Mouse (Mus musculus) heart, adult 2 months (tissue): ENCODE measurements around the gene Tll2. TPM values are rescaled to one million over a fixed set of nuclear protein-coding genes. Genes with fewer than 3 reads are reported as not detected.
A peak's percentile ranks its signal among the peaks of the same experiment; 100 is the strongest.

ENCODE experiments used
- DNase-seq, 2 experiments: peaks; one replicate each; pipeline ENCODE4 v3.0.0; 2021
- H3K27ac ChIP-seq: fragments of 200-600 bp; 2 replicates; pipeline ENCODE4 v1.8.1; 2022
- H3K27me3 ChIP-seq: fragments of 200-500 bp; 2 replicates; pipeline ENCODE4 v1.6.1; 2012; ENCODE audit warnings: mild to moderate bottlenecking, low read length, inconsistent platforms, mixed read lengths; ENCODE audit not compliant: control insufficient read depth, insufficient read depth
- H3K36me3 ChIP-seq: fragments of 200-500 bp; 2 replicates; pipeline ENCODE4 v1.6.1; 2012; ENCODE audit warnings: low read length, inconsistent platforms; ENCODE audit not compliant: control insufficient read depth, insufficient read depth
- H3K4me1 ChIP-seq: fragments of 200-500 bp; 2 replicates; pipeline ENCODE4 v1.6.1; 2011; ENCODE audit warnings: low read length; ENCODE audit not compliant: control insufficient read depth, insufficient read depth
- H3K4me3 ChIP-seq: fragments of 200-600 bp; 2 replicates; pipeline ENCODE4 v1.8.1; 2022
- H3K79me2 ChIP-seq: fragments of 200-500 bp; replicated peaks from 2 replicates; pipeline ENCODE4 v1.6.1; 2012; ENCODE audit warnings: mild to moderate bottlenecking, inconsistent platforms, low read length, moderate library complexity, mixed read lengths; ENCODE audit not compliant: control insufficient read depth, insufficient read depth
- H3K9ac ChIP-seq: fragments of 200-500 bp; 2 replicates; pipeline ENCODE4 v1.6.1; 2012; ENCODE audit warnings: low read depth, mild to moderate bottlenecking, control low read depth, inconsistent platforms, low read length, mixed read lengths
- CTCF ChIP-seq: fragments of 200-600 bp; IDR thresholded peaks from 2 replicates; pipeline ENCODE4 v1.8.1; 2022; ENCODE audit warnings: antibody characterized with exemption, mild to moderate bottlenecking, moderate library complexity
- EP300 ChIP-seq: fragments of 200-500 bp; IDR thresholded peaks from 2 replicates; pipeline ENCODE4 v1.6.1; 2011; ENCODE audit warnings: low read depth, low read length, control low read depth; ENCODE audit not compliant: insufficient read depth
- POLR2A ChIP-seq: fragments of 200-500 bp; IDR thresholded peaks from 2 replicates; pipeline ENCODE4 v1.6.1; 2011; ENCODE audit warnings: mild to moderate bottlenecking, low read depth, low read length, control low read depth; ENCODE audit not compliant: insufficient read depth
- WGBS: fragments of 180-500 bp; shearing (Covaris S2); methylation state at CpG from one replicate; pipeline ENCODE4 v1.1.7; 2018; 5-methylcytosine and 5-hydroxymethylcytosine counted together
- intact Hi-C: fragments of 180-260 bp; cut with DNase I; formaldehyde crosslinking; loops from one replicate; pipeline ENCODE4 v1.15.1; 2025
- polyA plus RNA-seq: library from polyadenylated mRNA; depleted of rRNA; stranded (reverse); fragments of >200 nt; gene quantifications from 2 replicates; pipeline ENCODE4 v1.2.3, GENCODE M21; 2012
- total RNA-seq, 2 experiments: library from RNA; stranded (reverse); gene quantifications; 2 replicates each; pipeline ENCODE4 v1.2.3; 2021

Gene Tll2
- total and polyA plus RNA-seq, 3 experiments = 0.29 to 0.49 (median 0.41) TPM

DNA sequence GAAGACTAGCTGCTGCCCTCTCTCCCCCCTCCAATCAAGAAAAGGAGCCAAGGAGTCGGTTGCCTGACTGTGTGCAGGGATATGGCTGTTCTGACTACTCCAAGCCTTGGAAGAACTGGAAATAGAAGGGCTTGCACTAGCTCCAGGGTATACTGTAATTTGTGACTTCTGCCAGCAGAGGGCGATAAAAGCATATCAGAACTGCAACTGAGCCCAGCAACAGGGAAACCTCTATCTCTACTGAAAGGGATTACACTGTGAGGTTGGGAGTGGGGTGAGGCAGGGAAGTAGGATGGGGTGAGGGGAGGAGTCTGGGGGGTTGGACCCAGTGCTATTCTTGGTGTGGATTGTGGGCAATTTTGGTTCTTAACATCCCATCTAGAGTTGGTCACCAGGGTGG is 119.9 kb downstream of the Tll2 start:
- intact Hi-C loops = loop anchor here (2.0 to 5.0 kb wide), 3 partner anchors 121 to 676 kb away; partner anchors contain the start of gene Tll2
- WGBS = 3% methylated on average over 2 of the region's 2 CpGs
- Histone ChIP-seq H3K4me3 (no peak overlapping the region), H3K36me3 (no peaks in the 10 kb centered on the region), H3K4me1 (no peaks in the 10 kb centered on the region), H3K27ac (no peak overlapping the region), H3K27me3 (no peaks in the 10 kb centered on the region), H3K9ac (no peak overlapping the region), H3K79me2 (no peaks in the 10 kb centered on the region)
- DNase-seq = peak; percentile 58 to 63
- TF ChIP-seq CTCF (peak; percentile 83), POLR2A (no peak), EP300 (no peak)

DNA sequence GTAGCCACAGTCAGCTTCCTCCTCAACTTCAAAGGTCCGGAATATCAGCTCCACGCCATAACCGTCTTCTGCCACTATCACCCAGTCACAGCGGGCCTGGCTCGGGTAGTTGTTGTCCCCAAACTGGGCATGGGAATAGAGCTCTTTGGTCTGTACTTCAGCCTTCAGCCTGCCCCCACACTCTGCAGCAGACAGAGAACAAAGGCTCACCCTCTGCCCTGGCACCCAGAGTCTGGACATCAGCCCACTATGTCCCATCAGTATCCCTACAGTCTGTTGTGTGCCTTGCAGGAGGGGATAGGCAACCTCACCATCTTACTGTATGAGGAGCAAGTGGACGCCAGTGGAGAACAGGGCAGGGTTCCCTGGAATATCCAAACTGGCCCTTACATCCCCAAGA is 120.3 kb downstream of the Tll2 start:
- intact Hi-C loops = loop anchor here (2.0 to 5.0 kb wide), 3 partner anchors 121 to 676 kb away; partner anchors contain the start of gene Tll2
- 82% methylated on average over 6 of the region's 6 CpGs for WGBS
- no peak overlapping the region for H3K9ac ChIP-seq
- no peaks in the 10 kb centered on the region for H3K4me1 ChIP-seq
- no peak overlapping the region for H3K27ac ChIP-seq
- no peak overlapping the region for H3K4me3 ChIP-seq
- DNase-seq = no peak
- H3K27me3 ChIP-seq = no peaks in the 10 kb centered on the region
- no peak for TF ChIP-seq POLR2A
- no peak for TF ChIP-seq EP300
- TF ChIP-seq CTCF = no peak
- H3K36me3 ChIP-seq = no peaks in the 10 kb centered on the region
- H3K79me2 ChIP-seq = no peaks in the 10 kb centered on the region

DNA sequence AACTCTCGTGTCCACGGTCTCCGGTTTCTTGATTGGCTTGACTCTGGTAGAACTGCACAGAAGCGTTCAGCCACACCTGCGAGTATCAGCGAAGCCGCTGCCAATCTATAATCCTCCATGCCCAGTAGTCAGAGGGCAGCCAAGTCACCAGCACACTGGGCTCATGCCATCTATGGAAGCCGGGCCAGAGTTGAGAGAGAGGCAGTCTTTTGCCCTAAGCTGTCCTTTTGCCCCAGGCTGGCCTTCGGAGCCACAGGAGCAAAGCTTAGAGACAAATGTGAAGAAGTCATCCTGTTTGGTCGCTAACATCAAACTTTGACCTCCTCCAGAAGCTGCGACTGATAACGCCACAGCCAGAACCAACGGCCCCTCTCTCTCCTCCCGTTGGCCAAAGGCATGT is 123.0 kb downstream of the Tll2 start:
- Histone ChIP-seq H3K4me3 (no peak overlapping the region), H3K79me2 (no peaks in the 10 kb centered on the region), H3K9ac (no peak overlapping the region), H3K4me1 (no peaks in the 10 kb centered on the region), H3K27ac (no peak overlapping the region), H3K27me3 (no peaks in the 10 kb centered on the region), H3K36me3 (no peaks in the 10 kb centered on the region)
- TF ChIP-seq EP300 (no peak), CTCF (no peak), POLR2A (no peak)
- DNase-seq = no peak
- WGBS = 79% methylated on average over 14 of the region's 14 CpGs
- intact Hi-C loops = no loop called here

DNA sequence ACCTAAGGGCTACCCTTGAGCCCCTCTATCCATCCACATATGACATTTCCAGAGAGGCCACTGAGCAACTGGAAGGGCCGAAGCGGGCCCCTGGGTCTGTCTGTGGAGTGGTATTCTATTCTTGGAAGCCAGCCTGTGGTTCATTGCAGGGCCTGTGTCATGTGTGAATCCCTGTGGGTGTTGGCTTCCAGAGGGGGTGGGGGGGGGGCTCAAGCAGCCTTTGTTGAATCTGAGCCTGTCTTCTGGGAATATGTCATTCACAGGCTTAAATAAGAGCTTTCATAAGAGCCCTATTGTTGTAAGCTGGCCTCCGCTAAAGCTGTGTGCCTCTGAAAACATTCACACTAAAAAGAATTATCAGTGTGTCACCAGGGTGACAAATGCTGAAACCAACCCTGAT is 125.0 kb downstream of the Tll2 start:
- intact Hi-C loops = no loop called here
- H3K4me3 ChIP-seq = no peak overlapping the region
- H3K9ac ChIP-seq = no peak overlapping the region
- no peaks in the 10 kb centered on the region for H3K79me2 ChIP-seq
- H3K27ac ChIP-seq = no peak overlapping the region
- TF ChIP-seq POLR2A (no peak), CTCF (no peak), EP300 (no peak)
- H3K36me3 ChIP-seq = no peaks in the 10 kb centered on the region
- H3K27me3 ChIP-seq = no peaks in the 10 kb centered on the region
- DNase-seq = no peak
- 53% methylated on average over 3 of the region's 3 CpGs for WGBS
- no peaks in the 10 kb centered on the region for H3K4me1 ChIP-seq

DNA sequence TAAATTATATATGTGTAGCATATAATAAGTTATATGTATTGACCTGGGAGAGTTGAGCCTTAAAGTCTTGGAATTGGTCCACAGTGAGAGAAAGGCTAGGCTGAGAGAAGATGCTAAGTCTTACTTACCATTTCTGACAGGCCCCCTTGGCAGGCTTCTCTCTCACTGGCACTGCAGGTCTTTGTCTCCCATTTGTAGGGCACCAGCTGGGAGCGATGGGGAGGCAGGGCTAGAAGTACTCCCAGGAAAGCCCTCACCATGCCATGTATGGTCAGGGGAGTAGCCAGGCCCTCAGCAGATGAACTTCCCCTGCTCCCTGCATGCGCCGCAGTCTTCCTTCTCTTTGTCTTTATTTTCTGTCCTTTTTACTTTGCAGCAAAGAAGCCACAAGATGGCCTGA is 129.7 kb downstream of the Tll2 start, which contains the start of gene Opalin:
TSS of gene Opalin (minus strand) at position 208 of the 400 bp plus-strand sequence.
- Histone ChIP-seq H3K9ac (no peak within 1 kb of the TSS), H3K4me3 (no peak within 1 kb of the TSS), H3K36me3 (no peaks in the 10 kb centered on the region), H3K79me2 (no peaks in the 10 kb centered on the region), H3K4me1 (no peaks in the 10 kb centered on the region), H3K27me3 (no peaks in the 10 kb centered on the region), H3K27ac (no peak within 1 kb of the TSS)
- WGBS = 71% methylated on average over 3 of the region's 3 CpGs
- intact Hi-C loops = no loop called here
- TF ChIP-seq POLR2A (no peak), CTCF (no peak), EP300 (no peak)
- DNase-seq = no peak

DNA sequence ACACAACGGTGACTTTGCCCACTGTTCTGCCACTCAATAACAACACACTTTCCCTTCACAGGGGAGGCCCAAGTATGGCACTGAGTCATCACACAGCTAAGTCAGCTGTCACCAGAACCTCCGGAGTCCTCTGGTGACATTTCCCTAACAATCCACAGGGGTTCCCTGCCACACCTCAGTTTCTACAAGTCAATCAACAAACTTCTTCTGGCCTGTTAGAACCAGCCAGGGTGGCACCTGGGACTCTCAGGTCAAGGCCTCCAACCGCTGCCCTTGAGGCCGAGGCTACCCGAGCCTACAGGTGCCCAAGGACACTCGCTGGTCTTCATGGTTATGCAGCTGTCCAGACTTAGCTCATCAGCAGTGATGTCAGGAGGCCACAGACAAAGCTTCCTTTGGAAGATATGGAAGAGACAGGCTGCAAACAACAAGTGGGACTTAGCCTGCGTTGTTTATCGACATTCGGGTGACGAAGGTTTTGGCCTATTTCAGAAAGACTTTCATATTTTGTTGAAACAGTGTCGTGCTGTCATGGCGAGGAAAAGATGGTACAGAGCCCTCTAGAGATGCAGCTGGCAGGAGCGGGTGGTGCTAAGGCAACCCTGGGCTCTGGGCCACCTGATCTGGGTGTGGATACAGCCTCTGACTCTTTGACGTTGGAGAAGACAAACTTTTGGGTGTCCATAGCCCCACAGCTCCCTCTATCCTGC is 132.7 kb downstream of the Tll2 start:
- TF ChIP-seq CTCF (no peak), POLR2A (no peak), EP300 (no peak)
- intact Hi-C loops = no loop called here
- no peak overlapping the region for H3K9ac ChIP-seq
- H3K4me1 ChIP-seq = no peaks in the 10 kb centered on the region
- no peaks in the 10 kb centered on the region for H3K27me3 ChIP-seq
- H3K36me3 ChIP-seq = no peaks in the 10 kb centered on the region
- no peaks in the 10 kb centered on the region for H3K79me2 ChIP-seq
- 84% methylated on average over 14 of the region's 14 CpGs for WGBS
- DNase-seq = no peak
- no peak overlapping the region for H3K4me3 ChIP-seq
- H3K27ac ChIP-seq = no peak overlapping the region
